Mouse (Mus musculus) heart, adult 10 weeks (tissue): ENCODE results near the gene Entpd6. TPM values are rescaled to one million over a fixed set of nuclear protein-coding genes. Genes with fewer than 3 reads are reported as not detected.

Experiments used
- polyA plus RNA-seq: library from polyadenylated mRNA; stranded (reverse); fragments of 350-450 nt; fragmentation: Illumina TruSeq; extraction: RNeasy Lipid Tissue Mini Kit (QIAGEN cat#74804); gene quantifications from one replicate; pipeline ENCODE4 v1.2.3, GENCODE M21; 2014; ENCODE audit warnings: low read depth, low replicate concordance

The Entpd6 gene
- polyA plus RNA-seq: 17.2 TPM

DNA sequence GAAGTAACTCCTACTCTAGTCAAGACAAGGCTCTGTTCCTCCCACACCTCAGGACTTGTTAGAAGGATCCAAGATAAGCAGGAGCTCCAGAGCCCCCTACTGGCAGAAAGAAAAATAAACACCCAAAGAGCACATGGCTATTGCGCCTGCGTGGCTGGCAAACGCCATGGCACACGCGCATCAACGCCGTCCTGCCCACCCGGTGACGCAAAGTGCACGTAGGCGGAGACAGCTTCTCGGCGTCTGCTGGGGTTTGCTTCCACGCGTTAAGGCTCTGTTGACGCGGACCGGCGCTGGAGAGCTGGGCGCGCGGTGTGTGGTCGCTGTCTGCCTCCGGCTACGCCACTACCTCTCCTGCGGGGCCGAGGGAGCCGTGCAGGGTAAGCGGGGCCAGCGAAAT lies at the start of gene Entpd6:
Gene Entpd6 (plus strand): TSS at position 189 of the 400 bp plus-strand sequence.

DNA sequence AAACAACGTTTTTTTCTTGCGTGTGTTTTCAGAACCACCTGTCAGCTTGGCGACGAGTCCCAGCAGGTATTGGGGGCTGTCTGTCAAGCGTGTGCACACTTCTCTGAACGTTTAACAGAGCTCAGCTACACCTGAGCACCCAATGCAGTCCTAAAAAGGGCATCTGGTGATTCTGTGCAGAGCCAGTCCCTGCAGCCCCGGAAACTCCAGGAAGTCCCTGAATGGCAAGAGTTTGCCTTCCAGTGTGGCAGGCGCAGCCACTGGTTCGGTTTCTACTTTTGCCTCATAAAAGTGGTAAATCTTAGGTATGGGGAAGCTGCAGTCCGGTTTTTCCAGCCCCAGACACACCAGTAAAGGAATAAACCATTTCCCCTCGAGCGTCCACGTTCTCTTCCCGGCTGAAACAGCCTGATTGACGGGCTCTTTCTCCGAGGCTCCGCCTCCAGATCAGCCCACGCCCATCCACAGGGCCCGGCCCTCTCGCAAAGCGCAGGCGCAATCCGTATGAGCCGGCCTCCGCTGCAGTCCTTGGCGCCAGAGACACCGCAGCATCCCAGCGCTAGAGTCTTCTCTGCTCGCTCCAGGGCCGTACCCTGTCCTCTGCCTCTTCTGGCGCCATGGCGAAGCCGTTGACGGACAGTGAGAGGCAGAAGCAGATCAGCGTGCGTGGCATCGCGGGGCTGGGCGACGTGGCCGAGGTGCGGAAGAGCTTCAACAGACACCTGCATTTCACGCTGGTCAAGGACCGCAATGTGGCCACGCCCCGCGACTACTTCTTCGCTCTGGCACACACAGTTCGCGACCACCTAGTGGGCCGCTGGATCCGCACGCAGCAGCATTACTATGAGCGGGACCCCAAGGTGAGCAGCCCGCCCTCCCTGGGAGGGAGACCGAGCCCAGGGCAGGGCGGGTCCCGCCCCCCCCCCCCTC lies 37.7 kb downstream of the Entpd6 start, which contains the start of gene Pygb:
Gene Pygb (plus strand): TSS at position 485 of the 930 bp plus-strand sequence.

Other genes with a start within 250 kb of the Entpd6 start
- gene Cst7, start 178.6 kb upstream of the Entpd6 start, polyA plus RNA-seq: not detected
- gene Apmap, start 140.5 kb upstream of the Entpd6 start, polyA plus RNA-seq: 39.2 TPM
- 287 TPM for gene Acss1, start 80.5 kb upstream of the Entpd6 start, polyA plus RNA-seq
- gene Vsx1, start 59.7 kb upstream of the Entpd6 start, polyA plus RNA-seq: not detected
- 496 TPM for gene Pygb, start 37.7 kb downstream of the Entpd6 start, polyA plus RNA-seq
- 50.2 TPM for gene Abhd12, start 155.7 kb downstream of the Entpd6 start, polyA plus RNA-seq
- 3.4 TPM for gene Gins1, start 156.4 kb downstream of the Entpd6 start, polyA plus RNA-seq